Mouse (Mus musculus) G1E (cell line): Measurements from ENCODE around the gene B4galt2. TPM values are rescaled to one million over a fixed set of nuclear protein-coding genes. Genes with fewer than 3 reads are reported as not detected.

Experiments
- ATAC-seq: 2 replicates; pipeline ENCODE4 v1.8.0; 2016; ENCODE audit warnings: mild to moderate bottlenecking; ENCODE audit not compliant: insufficient number of reproducible peaks, poor library complexity, low FRiP score, severe bottlenecking; ENCODE audit errors: extremely low read depth
- DNase-seq: peaks from one replicate; pipeline ENCODE4 v3.0.0; 2012; ENCODE audit warnings: low spot score
- H3K27me3 ChIP-seq: 2 replicates; pipeline ENCODE4 v1.6.1; 2012; ENCODE audit warnings: mild to moderate bottlenecking, low read length, inconsistent platforms; ENCODE audit not compliant: insufficient read depth
- H3K36me3 ChIP-seq: replicated peaks from 2 replicates; pipeline ENCODE3; 2012; ENCODE audit warnings: mild to moderate bottlenecking, inconsistent platforms
- H3K4me1 ChIP-seq: 2 replicates; pipeline ENCODE4 v1.6.1; 2012; ENCODE audit warnings: low read depth, low read length, inconsistent platforms, mixed read lengths; ENCODE audit not compliant: insufficient read depth
- H3K4me3 ChIP-seq: 2 replicates; pipeline ENCODE4 v1.5.1; 2012; ENCODE audit warnings: low read depth, mild to moderate bottlenecking, inconsistent platforms, low read length, moderate library complexity, mixed read lengths
- H3K9me3 ChIP-seq: replicated peaks from 2 replicates; pipeline ENCODE4 v1.6.1; 2012; ENCODE audit warnings: inconsistent platforms
- CTCF ChIP-seq: IDR thresholded peaks from 2 replicates; pipeline ENCODE4 v1.5.1; 2012; ENCODE audit warnings: low read depth, low read length, inconsistent platforms, mixed read lengths
- GATA1 ChIP-seq: IDR thresholded peaks from 2 replicates; pipeline ENCODE4 v1.6.1; 2012; ENCODE audit warnings: borderline replicate concordance, low read length, inconsistent platforms, mixed read lengths
- GATA2 ChIP-seq: IDR thresholded peaks from 2 replicates; pipeline ENCODE4 v1.6.1; 2012; ENCODE audit warnings: low read depth, low read length, inconsistent platforms, borderline replicate concordance
- POLR2AphosphoS5 ChIP-seq: IDR thresholded peaks from 2 replicates; pipeline ENCODE4 v1.6.1; 2012; ENCODE audit warnings: low read depth, low read length, inconsistent platforms; ENCODE audit not compliant: insufficient replicate concordance
- TAL1 ChIP-seq: conservative IDR thresholded peaks from 2 replicates; pipeline ENCODE4 v1.6.1; 2012; ENCODE audit warnings: low read depth, low read length, inconsistent platforms, mixed read lengths
- polyA plus RNA-seq: library from polyadenylated mRNA; stranded (reverse); fragments of >175 nt; gene quantifications from 2 replicates; pipeline ENCODE4 v1.2.3, GENCODE M21; 2012
- total RNA-seq, 2 experiments: library from RNA; stranded (forward) in 1 of 2; stranded (reverse) in 1 of 2; fragments of 200-1000 nt in 1 of 2; fragments of >200 nt in 1 of 2; fragmentation: Nextera tagmentation in 1 of 2; gene quantifications; 2 replicates each; pipeline ENCODE4 v1.2.3; 2014 to 2017

The B4galt2 gene
- total and polyA plus RNA-seq, 3 experiments, result 0.11 to 0.33 TPM; not detected in 1

DNA sequence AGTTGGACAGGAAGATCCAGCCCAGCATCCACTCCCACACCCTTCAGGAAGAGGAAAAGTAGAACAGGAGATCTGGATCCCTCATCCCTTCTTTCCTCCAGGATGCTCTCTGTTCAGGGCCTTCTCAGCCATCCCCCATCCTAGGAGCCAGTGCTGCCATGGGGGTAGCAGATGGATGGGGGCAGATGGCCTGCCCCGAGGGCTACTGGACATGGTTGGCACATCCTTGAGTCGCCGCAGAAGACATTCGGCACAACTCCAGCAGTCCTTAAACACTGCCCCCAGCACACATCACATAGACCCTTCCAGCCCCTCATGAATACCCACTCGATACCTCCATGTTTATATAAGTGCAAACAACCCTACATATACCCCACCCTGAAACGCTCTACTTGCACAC lies 12.7 kb upstream of the B4galt2 start:
- TF ChIP-seq GATA1 (no peak), CTCF (no peak), POLR2AphosphoS5 (no peak), GATA2 (no peak), TAL1 (no peak)
- Histone ChIP-seq H3K9me3 (no peaks in the 10 kb centered on the region), H3K4me1 (peaks cover 10% of the 10 kb centered on the region), H3K4me3 (no peak overlapping the region), H3K27me3 (no peaks in the 10 kb centered on the region), H3K36me3 (peaks cover 77% of the 10 kb centered on the region)
- ATAC-seq (no peak), DNase-seq (no peak)

DNA sequence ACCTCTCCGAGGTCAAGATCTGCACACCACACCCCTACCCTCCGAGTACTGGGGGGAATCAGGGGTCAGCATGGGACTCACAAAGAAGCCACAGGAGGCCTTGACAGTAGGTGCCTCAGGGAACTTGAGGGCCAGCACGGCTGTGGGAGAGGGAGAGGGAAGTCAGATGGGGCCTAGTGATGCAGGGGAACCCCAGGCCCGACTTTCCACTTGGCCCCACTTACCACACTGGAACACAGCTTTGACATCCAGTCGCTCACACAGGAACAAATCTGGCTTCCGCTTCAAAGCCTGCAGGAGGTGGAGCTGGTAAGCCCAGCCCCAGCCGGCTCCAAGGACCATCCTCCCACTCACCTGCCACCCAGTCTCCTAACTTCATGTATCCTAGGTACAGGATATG lies 12.1 kb upstream of the B4galt2 start:
- ATAC-seq, result no peak
- peaks cover 77% of the 10 kb centered on the region for H3K36me3 ChIP-seq

DNA sequence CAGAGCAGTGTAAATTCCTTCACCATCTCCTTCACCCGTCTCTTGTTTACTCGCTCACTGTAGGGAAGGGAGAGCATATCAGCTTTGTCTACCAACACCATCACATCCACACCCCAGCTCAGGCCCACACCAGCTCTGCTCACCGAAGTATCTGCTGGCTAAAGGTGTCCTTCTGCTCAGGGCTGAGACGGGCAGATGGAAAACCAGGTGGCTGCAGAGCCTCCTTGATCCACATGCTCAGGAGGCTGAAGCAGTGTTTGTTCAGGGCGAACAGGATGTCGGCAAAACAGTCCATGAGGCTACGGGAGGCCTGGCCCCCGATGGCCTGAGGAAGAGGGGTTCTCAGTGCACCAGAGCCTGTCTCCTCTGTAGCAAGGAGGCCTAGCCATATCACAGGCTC lies 11.3 kb upstream of the B4galt2 start:
- no peak overlapping the region for H3K4me3 ChIP-seq
- no peak for TF ChIP-seq CTCF
- TF ChIP-seq POLR2AphosphoS5, result no peak
- no peak for TF ChIP-seq GATA1
- no peak for TF ChIP-seq GATA2
- no peak for TF ChIP-seq TAL1
- H3K36me3 ChIP-seq, result peaks cover 77% of the 10 kb centered on the region
- H3K4me1 ChIP-seq, result peaks cover 24% of the 10 kb centered on the region
- no peaks in the 10 kb centered on the region for H3K27me3 ChIP-seq
- no peaks in the 10 kb centered on the region for H3K9me3 ChIP-seq
- DNase-seq (no peak), ATAC-seq (no peak)

More for the DNA sequence above, 12.1 kb upstream of the B4galt2 start:
- Histone ChIP-seq H3K27me3 (no peaks in the 10 kb centered on the region), H3K4me3 (no peak overlapping the region), H3K4me1 (peaks cover 16% of the 10 kb centered on the region), H3K9me3 (no peaks in the 10 kb centered on the region)
- no peak for DNase-seq
- TF ChIP-seq GATA2, result no peak
- no peak for TF ChIP-seq CTCF
- no peak for TF ChIP-seq POLR2AphosphoS5
- no peak for TF ChIP-seq TAL1
- no peak for TF ChIP-seq GATA1

DNA sequence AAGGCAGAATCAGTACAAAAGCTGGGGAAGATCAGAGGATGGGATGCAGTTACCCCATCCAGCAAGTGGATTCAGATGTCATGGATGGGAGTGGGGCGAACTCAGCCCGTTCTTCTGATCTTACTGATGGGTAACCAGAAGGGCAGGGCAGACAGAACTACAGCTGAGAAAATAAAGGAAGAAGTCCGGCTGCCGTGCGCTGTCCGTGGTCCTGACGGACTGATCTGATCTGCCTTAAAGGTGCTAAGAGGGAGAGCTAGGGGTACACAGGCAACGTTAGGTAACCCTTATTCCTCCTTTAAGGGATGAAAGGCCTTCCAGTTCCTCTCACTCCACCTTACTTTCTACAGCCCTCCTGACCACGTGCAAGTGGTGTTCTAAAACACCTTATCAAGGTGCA lies 10.1 kb upstream of the B4galt2 start:
- TF ChIP-seq GATA1, result no peak
- no peak for TF ChIP-seq TAL1
- TF ChIP-seq POLR2AphosphoS5, result no peak
- no peak for TF ChIP-seq CTCF
- TF ChIP-seq GATA2, result no peak
- no peak for ATAC-seq
- no peak overlapping the region for H3K4me3 ChIP-seq
- no peaks in the 10 kb centered on the region for H3K27me3 ChIP-seq
- DNase-seq, result peak; percentile 45
- peaks cover 28% of the 10 kb centered on the region for H3K4me1 ChIP-seq
- H3K36me3 ChIP-seq, result peaks cover 76% of the 10 kb centered on the region
- H3K9me3 ChIP-seq, result no peaks in the 10 kb centered on the region

DNA sequence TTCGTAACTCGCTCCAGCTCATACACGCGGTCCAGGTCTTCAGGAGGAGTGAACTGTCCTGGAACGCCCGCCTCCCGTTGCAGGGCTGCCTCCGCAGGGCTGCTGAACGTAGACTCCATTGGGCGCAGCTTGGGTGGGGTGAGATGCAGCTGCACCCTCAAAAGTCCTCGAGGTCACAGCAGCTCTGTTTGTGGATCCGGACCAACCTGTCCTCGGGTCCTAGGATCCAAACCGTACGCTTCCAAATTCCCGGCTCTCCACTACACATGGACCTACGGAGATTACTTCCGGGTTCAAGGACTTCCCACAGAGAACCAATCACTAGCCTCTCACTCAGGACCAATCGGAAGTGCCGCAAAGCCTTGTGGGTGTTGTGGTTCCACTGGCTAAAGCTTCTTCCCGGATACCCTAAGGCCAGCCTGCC lies 8.5 kb upstream of the B4galt2 start, which contains the start of gene Dph2:
Gene Dph2 (minus strand): TSS at position 295 of the 424 bp plus-strand sequence.
- peak; percentile 99 for DNase-seq
- peak; percentile 87 for ATAC-seq
- H3K9me3 ChIP-seq, result no peaks in the 10 kb centered on the region
- TF ChIP-seq CTCF, result no peak
- TF ChIP-seq GATA1, result no peak
- no peak for TF ChIP-seq GATA2
- no peak for TF ChIP-seq POLR2AphosphoS5
- no peak for TF ChIP-seq TAL1
- no peaks in the 10 kb centered on the region for H3K27me3 ChIP-seq
- H3K4me3 ChIP-seq, result peak within 1 kb of the TSS; percentile 89
- peaks cover 36% of the 10 kb centered on the region for H3K4me1 ChIP-seq
- H3K36me3 ChIP-seq, result peaks cover 67% of the 10 kb centered on the region

DNA sequence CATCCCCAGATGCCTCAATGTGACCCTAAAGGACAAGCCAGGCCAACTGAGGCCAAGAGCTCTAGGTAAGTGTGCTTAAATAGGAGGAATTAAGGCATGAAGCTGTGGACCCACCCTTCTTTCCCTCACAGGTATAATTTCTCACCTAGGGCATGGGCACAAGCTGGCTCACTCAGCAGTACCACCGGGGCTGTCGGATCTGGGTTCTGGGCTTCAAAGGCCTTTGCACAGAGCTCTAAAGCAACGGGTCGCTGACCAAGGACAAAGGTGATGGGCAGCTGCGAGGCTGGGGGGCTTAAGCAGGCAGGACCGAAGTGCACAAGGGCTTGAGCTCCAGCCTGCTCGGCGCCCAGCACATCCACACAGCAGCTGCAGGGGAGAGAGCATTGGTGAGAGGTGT lies 7.5 kb upstream of the B4galt2 start:
- ATAC-seq (no peak), DNase-seq (no peak)
- Histone ChIP-seq H3K36me3 (peaks cover 63% of the 10 kb centered on the region), H3K27me3 (no peaks in the 10 kb centered on the region), H3K9me3 (no peaks in the 10 kb centered on the region), H3K4me1 (peaks cover 44% of the 10 kb centered on the region), H3K4me3 (peak overlapping the region; percentile 89)
- TF ChIP-seq POLR2AphosphoS5 (no peak), GATA1 (no peak), GATA2 (no peak), TAL1 (no peak), CTCF (no peak)

DNA sequence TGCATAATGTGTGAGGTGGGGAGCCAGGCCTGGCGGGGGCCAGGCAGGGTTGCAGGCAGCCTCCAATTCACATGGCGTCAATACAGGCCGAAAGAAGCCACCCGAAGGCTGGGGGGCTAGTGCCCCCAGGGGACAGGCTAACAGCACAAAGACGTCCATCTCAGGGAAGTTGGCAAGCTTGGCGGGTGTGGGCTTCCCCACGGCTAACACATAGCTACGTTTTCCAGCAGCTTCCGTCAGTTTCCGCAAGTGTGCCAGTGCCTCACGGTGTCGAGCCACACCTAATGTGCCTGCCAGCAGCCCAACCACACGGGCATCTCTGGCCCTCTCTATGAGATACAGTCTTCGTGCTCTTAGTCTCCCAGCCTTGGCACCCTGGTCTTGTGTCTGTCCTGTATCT lies 6.7 kb upstream of the B4galt2 start:
- no peak overlapping the region for H3K4me3 ChIP-seq
- peaks cover 51% of the 10 kb centered on the region for H3K4me1 ChIP-seq
- H3K9me3 ChIP-seq, result no peaks in the 10 kb centered on the region
- DNase-seq (no peak), ATAC-seq (no peak)
- H3K27me3 ChIP-seq, result no peaks in the 10 kb centered on the region
- no peak for TF ChIP-seq GATA2
- no peak for TF ChIP-seq POLR2AphosphoS5
- TF ChIP-seq CTCF, result no peak
- no peak for TF ChIP-seq GATA1
- no peak for TF ChIP-seq TAL1
- peaks cover 63% of the 10 kb centered on the region for H3K36me3 ChIP-seq
